Mouse (Mus musculus): ENCODE data around the gene Mfsd13b. TPM values are rescaled to one million over a fixed set of nuclear protein-coding genes. Genes with fewer than 3 reads are reported as not detected.
A peak's percentile ranks its signal among the peaks of the same experiment; 100 is the strongest.

Gene Mfsd13b
- polyA plus RNA-seq, 1 experiment from 2014 or later: 0.35 TPM

DNA sequence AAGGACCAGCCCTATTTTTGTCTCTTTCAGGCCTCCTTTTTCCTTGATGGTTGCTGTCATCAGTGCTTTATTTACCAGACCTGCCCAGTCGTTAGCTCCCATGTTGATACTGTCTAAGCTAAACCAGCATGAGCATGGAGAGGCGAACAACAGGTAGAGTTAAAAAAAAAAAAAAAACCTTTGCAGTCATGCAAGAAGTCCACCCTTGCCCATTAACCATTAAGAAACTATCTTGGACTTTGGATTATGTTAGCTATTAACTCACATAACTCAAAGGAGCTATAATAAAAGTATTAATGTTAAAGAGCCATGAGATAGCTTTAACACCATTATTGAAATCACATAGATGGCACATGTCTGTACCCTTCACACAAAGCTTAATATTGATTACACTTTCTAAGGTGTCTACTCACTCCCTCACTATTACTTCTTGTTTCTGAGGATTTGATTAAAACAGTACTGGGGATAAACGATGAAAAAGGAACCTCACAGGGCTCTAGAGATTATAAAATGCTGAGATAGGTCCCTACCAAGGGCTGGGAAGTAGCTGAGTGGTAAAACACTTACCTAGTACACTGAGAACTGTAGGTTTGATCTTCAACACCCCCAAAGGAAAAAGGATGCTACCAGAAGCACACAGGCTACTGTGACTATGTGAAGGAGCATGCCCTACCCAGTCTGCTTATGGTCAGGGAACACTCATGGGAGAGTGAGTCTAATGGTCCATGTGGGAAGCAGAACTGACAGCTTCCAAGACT lies 17.9 kb downstream of the Mfsd13b start:
- no peak overlapping the region for H3K4me3 ChIP-seq (ENCODE audit: low read depth, low read length)
- no peak for ATAC-seq (ENCODE audit: insufficient number of reproducible peaks, low FRiP score, low TSS enrichment, low read depth)

GRCm38 (mm10) chr7:121001879-121002278 lies 19.6 kb downstream of the Mfsd13b start:
- 86% methylated on average over 3 of the region's 3 CpGs for WGBS
- Histone ChIP-seq H3K36me3 (ENCODE audit: control insufficient read depth, insufficient read depth, low read length) (no peaks in the 10 kb centered on the region), H3K4me1 (ENCODE audit: control insufficient read depth, insufficient read depth, low read length) (no peaks in the 10 kb centered on the region), H3K4me2 (ENCODE audit: low read depth, severe bottlenecking) (no peak overlapping the region), H3K9me3 (ENCODE audit: control insufficient read depth, low read length) (no peaks in the 10 kb centered on the region), H3K9ac (ENCODE audit: low read length) (no peak overlapping the region), H3K27ac (replicated peaks; ENCODE audit: low read depth, low read length) (no peak overlapping the region), H3K27me3 (ENCODE audit: control insufficient read depth, insufficient read depth, low read length) (no peaks in the 10 kb centered on the region), H3K4me3 (ENCODE audit: low read depth, low read length) (no peak overlapping the region)
- no peak for DNase-seq (ENCODE audit: low spot score)
- no peak for ATAC-seq (ENCODE audit: insufficient number of reproducible peaks, low FRiP score, low TSS enrichment, low read depth)

More for the DNA sequence above, 17.9 kb downstream of the Mfsd13b start:
- Histone ChIP-seq H3K27me3 (ENCODE audit: control insufficient read depth, insufficient read depth, low read length) (no peaks in the 10 kb centered on the region), H3K27ac (replicated peaks; ENCODE audit: low read depth, low read length) (no peak overlapping the region), H3K4me1 (ENCODE audit: control insufficient read depth, insufficient read depth, low read length) (no peaks in the 10 kb centered on the region), H3K36me3 (ENCODE audit: control insufficient read depth, insufficient read depth, low read length) (no peaks in the 10 kb centered on the region), H3K4me2 (ENCODE audit: low read depth, severe bottlenecking) (no peak overlapping the region), H3K9ac (ENCODE audit: low read length) (no peak overlapping the region), H3K9me3 (ENCODE audit: control insufficient read depth, low read length) (no peaks in the 10 kb centered on the region)
- WGBS: 79% methylated on average over 3 of the region's 3 CpGs
- no peak for DNase-seq (ENCODE audit: low spot score)

GRCm38 (mm10) chr7:121002407-121002928 lies 20.2 kb downstream of the Mfsd13b start:
- no peak for DNase-seq (ENCODE audit: low spot score)
- no peaks in the 10 kb centered on the region for H3K36me3 ChIP-seq (ENCODE audit: control insufficient read depth, insufficient read depth, low read length)
- H3K27me3 ChIP-seq (ENCODE audit: control insufficient read depth, insufficient read depth, low read length): no peaks in the 10 kb centered on the region
- no peaks in the 10 kb centered on the region for H3K9me3 ChIP-seq (ENCODE audit: control insufficient read depth, low read length)
- WGBS: 88% methylated on average over 5 of the region's 5 CpGs
- no peak overlapping the region for H3K4me2 ChIP-seq (ENCODE audit: low read depth, severe bottlenecking)
- H3K4me3 ChIP-seq (ENCODE audit: low read depth, low read length): no peak overlapping the region
- H3K9ac ChIP-seq (ENCODE audit: low read length): no peak overlapping the region
- H3K27ac ChIP-seq (replicated peaks; ENCODE audit: low read depth, low read length): no peak overlapping the region
- ATAC-seq (ENCODE audit: insufficient number of reproducible peaks, low FRiP score, low TSS enrichment, low read depth): no peak
- H3K4me1 ChIP-seq (ENCODE audit: control insufficient read depth, insufficient read depth, low read length): no peaks in the 10 kb centered on the region

- no peak for DNase-seq (ENCODE audit: low spot score)
- H3K4me1 ChIP-seq (ENCODE audit: control insufficient read depth, insufficient read depth, low read length): no peaks in the 10 kb centered on the region
- no peak overlapping the region for H3K27ac ChIP-seq (replicated peaks; ENCODE audit: low read depth, low read length)
- no peak overlapping the region for H3K9ac ChIP-seq (ENCODE audit: low read length)
- no peak overlapping the region for H3K4me3 ChIP-seq (ENCODE audit: low read depth, low read length)
- no peaks in the 10 kb centered on the region for H3K27me3 ChIP-seq (ENCODE audit: control insufficient read depth, insufficient read depth, low read length)
- H3K4me2 ChIP-seq (ENCODE audit: low read depth, severe bottlenecking): no peak overlapping the region
- ATAC-seq (ENCODE audit: insufficient number of reproducible peaks, low FRiP score, low TSS enrichment, low read depth): no peak
- no peaks in the 10 kb centered on the region for H3K9me3 ChIP-seq (ENCODE audit: control insufficient read depth, low read length)
- H3K36me3 ChIP-seq (ENCODE audit: control insufficient read depth, insufficient read depth, low read length): no peaks in the 10 kb centered on the region
- WGBS: 73% methylated on average over 4 of the region's 4 CpGs
These were observed 21.6 kb downstream of the Mfsd13b start for GRCm38 (mm10) chr7:121003793-121004418.

- H3K27ac ChIP-seq (replicated peaks; ENCODE audit: low read depth, low read length): peak overlapping the region; percentile 62; the same call in 1 of the 2 replicates
- peaks cover 8% of the 10 kb centered on the region for H3K4me1 ChIP-seq (ENCODE audit: control insufficient read depth, insufficient read depth, low read length)
- ATAC-seq (ENCODE audit: insufficient number of reproducible peaks, low FRiP score, low TSS enrichment, low read depth): peak; percentile 70; the same call in 1 of the 2 replicates
- H3K9ac ChIP-seq (ENCODE audit: low read length): no peak overlapping the region
- no peaks in the 10 kb centered on the region for H3K9me3 ChIP-seq (ENCODE audit: control insufficient read depth, low read length)
- no peaks in the 10 kb centered on the region for H3K27me3 ChIP-seq (ENCODE audit: control insufficient read depth, insufficient read depth, low read length)
- H3K4me2 ChIP-seq (ENCODE audit: low read depth, severe bottlenecking): no peak overlapping the region
- H3K36me3 ChIP-seq (ENCODE audit: control insufficient read depth, insufficient read depth, low read length): no peaks in the 10 kb centered on the region
- H3K4me3 ChIP-seq (ENCODE audit: low read depth, low read length): no peak overlapping the region
- DNase-seq (ENCODE audit: low spot score): peak; percentile 51
- 23% methylated on average over 10 of the region's 10 CpGs for WGBS
These were observed 29.7 kb downstream of the Mfsd13b start for GRCm38 (mm10) chr7:121011794-121012689.

DNA sequence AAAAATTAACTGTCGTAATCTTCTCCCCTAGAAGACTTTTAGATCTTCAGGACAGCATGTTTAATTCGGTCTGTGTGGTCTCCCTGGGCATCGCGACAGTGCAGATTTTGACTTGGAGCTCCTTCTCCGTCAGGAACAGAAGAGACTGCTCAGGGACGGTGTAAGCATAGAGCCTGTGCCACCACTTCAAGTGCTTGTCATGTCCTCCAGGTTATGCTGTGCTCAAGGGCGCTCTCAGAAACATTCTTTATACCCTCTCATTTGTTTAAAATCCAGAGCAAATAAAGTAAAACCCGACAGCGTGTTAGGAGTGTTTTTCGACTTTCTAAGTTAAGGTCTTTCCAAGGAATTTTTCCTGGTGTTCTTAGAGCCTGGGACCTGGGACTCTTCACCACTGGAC lies 32.2 kb downstream of the Mfsd13b start:
- no peak overlapping the region for H3K27ac ChIP-seq (replicated peaks; ENCODE audit: low read depth, low read length)
- H3K27me3 ChIP-seq (ENCODE audit: control insufficient read depth, insufficient read depth, low read length): no peaks in the 10 kb centered on the region
- H3K36me3 ChIP-seq (ENCODE audit: control insufficient read depth, insufficient read depth, low read length): no peaks in the 10 kb centered on the region
- peaks cover 8% of the 10 kb centered on the region for H3K4me1 ChIP-seq (ENCODE audit: control insufficient read depth, insufficient read depth, low read length)
- H3K9me3 ChIP-seq (ENCODE audit: control insufficient read depth, low read length): no peaks in the 10 kb centered on the region
- H3K4me3 ChIP-seq (ENCODE audit: low read depth, low read length): no peak overlapping the region
- no peak for DNase-seq (ENCODE audit: low spot score)
- WGBS: 91% methylated on average over 10 of the region's 10 CpGs
- no peak overlapping the region for H3K4me2 ChIP-seq (ENCODE audit: low read depth, severe bottlenecking)
- no peak for ATAC-seq (ENCODE audit: insufficient number of reproducible peaks, low FRiP score, low TSS enrichment, low read depth)
- no peak overlapping the region for H3K9ac ChIP-seq (ENCODE audit: low read length)

- no peak for ATAC-seq (ENCODE audit: insufficient number of reproducible peaks, low FRiP score, low TSS enrichment, low read depth)
- Histone ChIP-seq H3K9me3 (ENCODE audit: control insufficient read depth, low read length) (no peaks in the 10 kb centered on the region), H3K27ac (replicated peaks; ENCODE audit: low read depth, low read length) (no peak overlapping the region), H3K4me1 (ENCODE audit: control insufficient read depth, insufficient read depth, low read length) (no peaks in the 10 kb centered on the region), H3K4me3 (ENCODE audit: low read depth, low read length) (no peak overlapping the region), H3K4me2 (ENCODE audit: low read depth, severe bottlenecking) (no peak overlapping the region), H3K36me3 (ENCODE audit: control insufficient read depth, insufficient read depth, low read length) (no peaks in the 10 kb centered on the region), H3K9ac (ENCODE audit: low read length) (no peak overlapping the region), H3K27me3 (ENCODE audit: control insufficient read depth, insufficient read depth, low read length) (no peaks in the 10 kb centered on the region)
- WGBS: 92% methylated on average over 3 of the region's 3 CpGs
- DNase-seq (ENCODE audit: low spot score): no peak
These were observed 36.5 kb downstream of the Mfsd13b start for GRCm38 (mm10) chr7:121018778-121019177.

- Histone ChIP-seq H3K4me2 (ENCODE audit: low read depth, severe bottlenecking) (no peak overlapping the region), H3K4me1 (ENCODE audit: control insufficient read depth, insufficient read depth, low read length) (no peaks in the 10 kb centered on the region), H3K9ac (ENCODE audit: low read length) (no peak overlapping the region)
These were observed 38.0 kb downstream of the Mfsd13b start for GRCm38 (mm10) chr7:121020277-121020676.

More at GRCm38 (mm10) chr7:121020277-121020676, 38.0 kb downstream of the Mfsd13b start:
- ATAC-seq (ENCODE audit: insufficient number of reproducible peaks, low FRiP score, low TSS enrichment, low read depth) (no peak), DNase-seq (ENCODE audit: low spot score) (no peak)
- H3K27ac ChIP-seq (replicated peaks; ENCODE audit: low read depth, low read length): no peak overlapping the region
- H3K4me3 ChIP-seq (ENCODE audit: low read depth, low read length): no peak overlapping the region
- H3K27me3 ChIP-seq (ENCODE audit: control insufficient read depth, insufficient read depth, low read length): no peaks in the 10 kb centered on the region
- H3K36me3 ChIP-seq (ENCODE audit: control insufficient read depth, insufficient read depth, low read length): no peaks in the 10 kb centered on the region
- 44% methylated on average over 8 of the region's 8 CpGs for WGBS
- no peaks in the 10 kb centered on the region for H3K9me3 ChIP-seq (ENCODE audit: control insufficient read depth, low read length)
